Mouse (Mus musculus): ENCODE data around the gene Pde2a. TPM values are rescaled to one million over a fixed set of nuclear protein-coding genes. Genes with fewer than 3 reads are reported as not detected.

The Pde2a gene
- total and polyA plus RNA-seq, 3 experiments: 0.08 to 0.40 TPM; not detected in 1

DNA sequence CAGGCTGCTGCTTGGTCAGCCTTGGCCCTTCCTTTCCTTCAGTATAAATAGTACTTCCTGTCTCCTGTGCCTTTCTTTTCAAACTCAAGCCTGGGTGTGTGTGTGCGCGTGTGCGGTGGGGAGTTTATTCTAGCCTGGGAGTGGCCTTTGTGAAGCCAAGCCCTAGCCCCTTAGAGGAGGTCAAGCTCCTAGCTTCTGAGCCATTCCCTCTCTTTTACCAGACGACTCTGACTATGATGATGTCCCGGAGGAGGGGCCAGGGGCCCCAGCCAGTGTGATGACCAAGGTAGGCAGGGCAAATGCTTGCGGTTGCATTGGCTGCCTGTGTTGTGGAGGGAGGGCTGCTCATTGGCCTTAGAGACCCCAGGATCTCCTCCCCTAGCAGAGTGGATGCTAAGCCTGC is 36.2 kb upstream of the Pde2a start:
- H3K4me1 ChIP-seq (ENCODE audit: control insufficient read depth in 1 of 2, insufficient read depth in 2 of 2): peaks cover 35 to 53% of the 10 kb centered on the region in 2 experiments
- no peak for DNase-seq (ENCODE audit: extremely low read depth)
- in situ Hi-C loops (cut with MboI; ENCODE audit: low pct_ligation_motif_present, low pct_unique_long_range_greater_than_20kb, low sequenced_read_pairs): no loop called here
- no peak overlapping the region for H3K4me2 ChIP-seq (ENCODE audit: insufficient read depth, low read depth, poor library complexity, severe bottlenecking)
- no peaks in the 10 kb centered on the region for H3K9me3 ChIP-seq (replicated peaks; ENCODE audit: low read length)
- dilution Hi-C loops (cut with MboI; ENCODE audit: extremely low pct_ligation_motif_present, extremely low pct_unique_long_range_greater_than_20kb, low sequenced_read_pairs): no loop called here
- no peak overlapping the region for H3K27ac ChIP-seq (ENCODE audit: insufficient read depth, low read depth)
- no peaks in the 10 kb centered on the region; the same call in 1 of the 2 replicates for H3K79me2 ChIP-seq (replicated peaks; ENCODE audit: control insufficient read depth, extremely low read depth, insufficient read depth, poor library complexity, severe bottlenecking)
- no peak overlapping the region for H3K4me3 ChIP-seq (replicated peaks in 1 of 3; ENCODE audit: low read depth in 2 of 3, low read length in 2 of 3, poor library complexity in 1 of 3)
- H3K9ac ChIP-seq (ENCODE audit: insufficient read depth, low read depth): no peak overlapping the region
- H3K36me3 ChIP-seq (replicated peaks in 1 of 2; ENCODE audit: control insufficient read depth in 1 of 2, insufficient read depth in 1 of 2, low read length in 1 of 2): peaks cover 43 to 87% of the 10 kb centered on the region in 2 experiments
- TF ChIP-seq MXI1 (IDR thresholded peaks at IDR 0.05; ENCODE audit: low read depth, low read length): no peak
- no peak for TF ChIP-seq CHD1 (IDR thresholded peaks at IDR 0.05; ENCODE audit: low read depth, low read length)
- no peak for TF ChIP-seq JUND (conservative IDR thresholded peaks at IDR 0.05; ENCODE audit: low read depth, low read length)
- no peak for TF ChIP-seq MAFK (IDR thresholded peaks at IDR 0.05; ENCODE audit: insufficient replicate concordance, low read length)
- TF ChIP-seq MEF2A (IDR thresholded peaks at IDR 0.05; ENCODE audit: borderline replicate concordance, low read depth, low read length): no peak
- no peak for TF ChIP-seq E2F4 (IDR thresholded peaks at IDR 0.05; ENCODE audit: insufficient replicate concordance, low read depth, low read length)
- no peak for TF ChIP-seq UBTF (IDR thresholded peaks at IDR 0.05; ENCODE audit: low read depth, low read length)
- TF ChIP-seq PAX5 (IDR thresholded peaks at IDR 0.05; ENCODE audit: low read length): no peak
- TF ChIP-seq ETS1 (conservative IDR thresholded peaks at IDR 0.05; ENCODE audit: low read depth, low read length): no peak
- TF ChIP-seq ELF1 (IDR thresholded peaks at IDR 0.05; ENCODE audit: low read depth, low read length): no peak
- no peaks in the 10 kb centered on the region for H3K27me3 ChIP-seq (replicated peaks)

DNA sequence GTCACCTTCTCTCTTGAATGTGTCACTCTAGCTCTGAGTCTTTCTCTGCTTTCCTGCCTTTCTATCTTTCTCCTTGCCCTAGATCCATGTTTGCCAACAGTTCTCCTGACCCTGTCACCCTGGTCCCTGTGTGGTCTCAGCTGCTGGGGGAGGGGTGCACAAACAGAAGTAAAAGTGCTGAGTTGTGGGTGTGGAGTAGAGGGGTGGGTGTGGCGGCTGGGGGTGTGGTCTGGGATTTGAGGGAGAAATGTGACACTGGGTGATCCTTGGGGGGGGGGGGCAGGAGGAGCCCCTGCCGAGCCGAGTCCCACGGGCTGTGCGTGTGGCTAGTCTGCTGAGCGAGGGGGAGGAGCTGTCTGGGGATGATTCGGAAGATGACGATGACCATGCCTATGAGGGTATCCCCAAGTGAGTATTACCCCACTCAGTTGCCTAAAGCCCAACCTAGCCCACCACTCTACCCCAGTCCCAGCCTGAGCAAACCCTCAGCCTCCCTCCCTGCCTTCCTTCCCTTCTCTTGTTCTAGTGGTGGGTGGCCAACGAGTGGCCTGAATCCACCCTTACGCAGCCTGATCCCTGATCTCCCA is 35.5 kb upstream of the Pde2a start:
- in situ Hi-C loops (cut with MboI; ENCODE audit: low pct_ligation_motif_present, low pct_unique_long_range_greater_than_20kb, low sequenced_read_pairs): no loop called here

More for the DNA sequence above, 35.5 kb upstream of the Pde2a start:
- Histone ChIP-seq H3K36me3 (replicated peaks in 1 of 2; ENCODE audit: control insufficient read depth in 1 of 2, insufficient read depth in 1 of 2, low read length in 1 of 2) (peaks cover 49 to 91% of the 10 kb centered on the region in 2 experiments), H3K4me1 (ENCODE audit: control insufficient read depth in 1 of 2, insufficient read depth in 2 of 2) (peaks cover 35 to 48% of the 10 kb centered on the region in 2 experiments), H3K4me3 (replicated peaks in 1 of 3; ENCODE audit: low read depth in 2 of 3, low read length in 2 of 3, poor library complexity in 1 of 3) (no peak overlapping the region), H3K27me3 (replicated peaks) (no peaks in the 10 kb centered on the region), H3K27ac (ENCODE audit: insufficient read depth, low read depth) (no peak overlapping the region), H3K9me3 (replicated peaks; ENCODE audit: low read length) (no peaks in the 10 kb centered on the region), H3K79me2 (replicated peaks; ENCODE audit: control insufficient read depth, extremely low read depth, insufficient read depth, poor library complexity, severe bottlenecking) (no peaks in the 10 kb centered on the region), H3K9ac (ENCODE audit: insufficient read depth, low read depth) (no peak overlapping the region), H3K4me2 (ENCODE audit: insufficient read depth, low read depth, poor library complexity, severe bottlenecking) (no peak overlapping the region)
- TF ChIP-seq SIN3A (IDR thresholded peaks at IDR 0.05; ENCODE audit: low read length): no peak
- no peak for TF ChIP-seq MAX (IDR thresholded peaks at IDR 0.05; ENCODE audit: low read length)
- TF ChIP-seq JUND (conservative IDR thresholded peaks at IDR 0.05; ENCODE audit: low read depth, low read length): no peak
- TF ChIP-seq CTCF (conservative IDR thresholded peaks at IDR 0.05 in 1 of 2, IDR thresholded peaks at IDR 0.05 in 1 of 2; ENCODE audit: low read depth in 2 of 2, low read length in 2 of 2): no peak
- no peak for TF ChIP-seq PAX5 (IDR thresholded peaks at IDR 0.05; ENCODE audit: low read length)
- TF ChIP-seq POLR2A (IDR thresholded peaks at IDR 0.05; ENCODE audit: low read depth, low read length): no peak
- no peak for TF ChIP-seq USF2 (conservative IDR thresholded peaks at IDR 0.05; ENCODE audit: low read depth, low read length)
- TF ChIP-seq ZMIZ1 (IDR thresholded peaks at IDR 0.05; ENCODE audit: low read depth, low read length): no peak
- no peak for TF ChIP-seq SMC3 (IDR thresholded peaks at IDR 0.05; ENCODE audit: low read depth, low read length)
- TF ChIP-seq IRF4 (IDR thresholded peaks at IDR 0.05; ENCODE audit: low read depth, low read length): no peak
- no peak for TF ChIP-seq POLR2AphosphoS2 (IDR thresholded peaks at IDR 0.05; ENCODE audit: low read depth, low read length)
- no peak for TF ChIP-seq E2F4 (IDR thresholded peaks at IDR 0.05; ENCODE audit: insufficient replicate concordance, low read depth, low read length)
- TF ChIP-seq MEF2A (IDR thresholded peaks at IDR 0.05; ENCODE audit: borderline replicate concordance, low read depth, low read length): no peak
- TF ChIP-seq ZC3H11A (IDR thresholded peaks at IDR 0.05; ENCODE audit: low read depth, low read length): no peak
- TF ChIP-seq CHD1 (IDR thresholded peaks at IDR 0.05; ENCODE audit: low read depth, low read length): no peak
- no peak for TF ChIP-seq CHD2 (IDR thresholded peaks at IDR 0.05; ENCODE audit: low read length)
- no peak for TF ChIP-seq MYC (IDR thresholded peaks at IDR 0.05; ENCODE audit: low read depth, low read length)
- no peak for DNase-seq (ENCODE audit: extremely low read depth)
- dilution Hi-C loops (cut with MboI; ENCODE audit: extremely low pct_ligation_motif_present, extremely low pct_unique_long_range_greater_than_20kb, low sequenced_read_pairs): no loop called here

All from CH12.LX (cell line).